Mouse (Mus musculus) thymus, adult 2 months (tissue): ENCODE data around the gene Gpd1l. TPM values are rescaled to one million over a fixed set of nuclear protein-coding genes. Genes with fewer than 3 reads are reported as not detected.
A peak's percentile ranks its signal among the peaks of the same experiment; 100 is the strongest.

Source experiments
- DNase-seq: peaks from one replicate; pipeline ENCODE4 v3.0.0; 2021
- H3K27ac ChIP-seq: fragments of 200-500 bp; 2 replicates; pipeline ENCODE4 v1.5.1; 2012; ENCODE audit warnings: low read length, control low read depth; ENCODE audit not compliant: control insufficient read depth, insufficient read depth
- H3K27me3 ChIP-seq: fragments of 200-500 bp; 2 replicates; pipeline ENCODE4 v1.6.1; 2012; ENCODE audit warnings: mild to moderate bottlenecking, low read length, moderate library complexity, mixed read lengths; ENCODE audit not compliant: control insufficient read depth, insufficient read depth
- H3K36me3 ChIP-seq: fragments of 200-500 bp; 2 replicates; pipeline ENCODE4 v1.6.1; 2012; ENCODE audit warnings: mild to moderate bottlenecking, low read length, moderate library complexity; ENCODE audit not compliant: control insufficient read depth, insufficient read depth
- H3K4me1 ChIP-seq: fragments of 200-500 bp; replicated peaks from 2 replicates; pipeline ENCODE4 v1.6.1; 2012; ENCODE audit warnings: low read length; ENCODE audit not compliant: control insufficient read depth, insufficient read depth
- H3K4me3 ChIP-seq: fragments of 200-500 bp; 2 replicates; pipeline ENCODE4 v1.5.1; 2012; ENCODE audit warnings: mild to moderate bottlenecking, low read length, control low read depth, moderate library complexity; ENCODE audit not compliant: control insufficient read depth, insufficient read depth
- CTCF ChIP-seq: fragments of 200-500 bp; IDR thresholded peaks from 2 replicates; pipeline ENCODE4 v1.5.1; 2012; ENCODE audit warnings: mild to moderate bottlenecking, control low read depth, low read length, moderate library complexity, borderline replicate concordance; ENCODE audit not compliant: control insufficient read depth, poor library complexity, insufficient read depth; ENCODE audit errors: extremely low read depth
- POLR2A ChIP-seq: fragments of 200-500 bp; IDR thresholded peaks from 2 replicates; pipeline ENCODE4 v1.6.1; 2012; ENCODE audit warnings: mild to moderate bottlenecking, low read length, control low read depth, moderate library complexity; ENCODE audit not compliant: control insufficient read depth, poor library complexity, insufficient read depth; ENCODE audit errors: extremely low read depth
- WGBS: fragments of 180-500 bp; shearing (Covaris S2); methylation state at CpG from one replicate; pipeline ENCODE4 v1.1.7; 2018; 5-methylcytosine and 5-hydroxymethylcytosine counted together
- polyA plus RNA-seq: library from polyadenylated mRNA; depleted of rRNA; stranded (reverse); fragments of >200 nt; gene quantifications from 2 replicates; pipeline ENCODE4 v1.2.3, GENCODE M21; 2012

Gpd1l gene
- polyA plus RNA-seq, 1 experiment, result 22.0 TPM

DNA sequence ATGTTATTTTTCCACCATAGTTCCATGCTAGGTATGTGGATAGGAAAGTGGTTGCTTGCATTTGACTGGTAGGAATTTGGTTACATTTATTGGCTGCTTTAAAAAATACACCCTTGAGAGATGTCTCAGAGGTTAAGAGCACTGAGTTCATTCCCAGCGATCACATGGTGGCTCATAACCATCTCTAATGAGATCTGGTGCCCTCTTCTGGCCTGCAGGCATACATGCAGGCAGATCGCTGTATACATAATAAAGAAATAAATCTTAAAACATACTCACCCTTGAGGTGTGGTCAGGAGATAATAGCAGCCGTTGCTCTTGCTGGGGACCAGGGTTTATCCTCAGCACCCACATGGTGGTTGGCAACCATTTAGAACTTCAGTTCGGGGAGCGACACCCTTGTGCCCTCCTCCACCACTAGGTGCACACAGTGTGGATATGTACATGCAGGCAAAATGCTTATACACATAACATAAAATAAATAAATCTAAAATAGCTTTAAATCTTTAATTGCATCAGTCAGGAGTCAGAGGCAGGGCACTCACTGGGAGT lies 44.9 kb downstream of the Gpd1l start:
- no peaks in the 10 kb centered on the region for H3K36me3 ChIP-seq
- 97% methylated on average over 5 of the region's 5 CpGs for WGBS
- TF ChIP-seq POLR2A (no peak), CTCF (no peak)
- no peak for DNase-seq
- H3K27ac ChIP-seq, result no peak overlapping the region
- no peak overlapping the region for H3K4me3 ChIP-seq
- no peaks in the 10 kb centered on the region for H3K27me3 ChIP-seq
- no peaks in the 10 kb centered on the region for H3K4me1 ChIP-seq

DNA sequence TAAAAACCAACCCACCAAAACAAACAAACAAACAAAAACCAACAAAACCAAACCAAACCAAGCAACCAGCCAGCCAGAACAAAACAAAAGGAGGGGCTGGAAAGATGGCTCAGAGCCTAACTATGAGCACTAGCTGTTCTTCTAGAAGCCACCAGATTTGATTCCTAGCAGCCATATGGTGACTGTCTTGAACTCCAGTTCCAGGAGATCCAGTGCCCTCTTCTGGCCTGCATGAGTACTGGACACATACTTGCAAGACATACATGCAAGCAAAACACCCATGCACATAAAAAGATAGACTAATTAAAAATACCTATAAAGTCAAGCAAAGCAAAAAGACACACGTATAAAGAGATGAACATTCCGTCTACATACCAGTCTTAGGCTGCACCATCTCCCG lies 46.1 kb downstream of the Gpd1l start:
- no peak overlapping the region for H3K4me3 ChIP-seq
- H3K4me1 ChIP-seq, result no peaks in the 10 kb centered on the region
- H3K27me3 ChIP-seq, result no peaks in the 10 kb centered on the region
- H3K27ac ChIP-seq, result no peak overlapping the region
- WGBS, result 98% methylated on average over 3 of the region's 3 CpGs
- no peaks in the 10 kb centered on the region for H3K36me3 ChIP-seq
- TF ChIP-seq POLR2A, result no peak
- TF ChIP-seq CTCF, result no peak
- peak; percentile 37 for DNase-seq

DNA sequence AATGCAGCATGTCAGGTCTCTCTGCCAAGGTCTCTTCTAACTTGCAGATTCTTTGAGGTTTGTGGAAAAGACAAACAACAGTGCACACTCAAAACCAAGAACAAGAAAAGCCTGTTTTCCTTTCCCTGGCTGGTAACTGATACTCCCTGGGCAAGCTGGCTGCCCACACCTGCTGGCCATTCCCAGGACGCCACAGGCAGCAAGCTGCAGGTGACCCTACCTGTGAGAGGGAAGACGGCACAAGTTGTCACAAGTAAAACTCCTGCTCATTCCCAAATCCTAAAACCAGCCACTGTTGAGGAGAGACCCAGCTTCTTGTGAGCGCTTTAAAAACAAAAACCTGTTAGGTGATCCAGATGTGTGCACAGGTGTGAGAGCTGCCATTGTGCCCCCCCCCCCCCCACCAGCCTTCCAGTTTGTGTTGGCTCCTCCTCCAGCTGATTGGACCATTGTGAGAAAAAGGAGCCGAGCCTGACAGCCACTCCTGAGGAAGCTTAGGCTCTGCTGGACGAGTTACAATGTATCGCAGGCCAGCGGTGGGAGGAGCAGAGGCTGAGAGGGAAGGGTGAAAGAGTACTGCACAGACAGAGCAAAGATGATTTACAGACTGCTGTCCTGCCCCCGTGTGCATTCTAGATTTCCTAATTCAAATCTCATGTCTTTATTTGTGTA lies 47.7 kb downstream of the Gpd1l start:
- no peaks in the 10 kb centered on the region for H3K27me3 ChIP-seq
- no peaks in the 10 kb centered on the region for H3K36me3 ChIP-seq
- no peak overlapping the region for H3K27ac ChIP-seq
- H3K4me3 ChIP-seq, result no peak overlapping the region
- no peak for DNase-seq
- no peaks in the 10 kb centered on the region for H3K4me1 ChIP-seq
- TF ChIP-seq CTCF (no peak), POLR2A (no peak)
- WGBS, result 85% methylated on average over 8 of the region's 8 CpGs

DNA sequence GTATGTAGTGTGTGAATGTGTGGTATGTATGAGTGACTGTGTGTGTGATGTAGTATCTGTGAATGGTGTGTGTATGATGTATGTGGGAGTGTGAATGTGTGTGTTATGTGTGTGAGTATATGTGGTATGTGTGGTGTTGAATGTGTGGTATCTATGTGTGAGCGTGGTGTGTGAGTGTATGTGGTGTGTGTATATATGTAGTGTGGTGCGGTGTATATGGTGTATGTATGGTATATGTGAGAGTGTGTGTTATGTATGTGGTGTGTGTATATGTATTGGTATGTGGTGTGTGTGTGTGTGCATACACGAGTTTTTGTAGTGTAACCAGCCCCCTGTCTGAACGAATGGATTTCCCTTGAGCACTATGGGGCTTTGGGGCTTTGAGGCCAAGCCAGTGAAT lies 48.2 kb downstream of the Gpd1l start:
- H3K36me3 ChIP-seq, result no peaks in the 10 kb centered on the region
- H3K4me1 ChIP-seq, result no peaks in the 10 kb centered on the region
- TF ChIP-seq CTCF, result no peak
- no peak for TF ChIP-seq POLR2A
- H3K27me3 ChIP-seq, result no peaks in the 10 kb centered on the region
- no peak overlapping the region for H3K27ac ChIP-seq
- H3K4me3 ChIP-seq, result no peak overlapping the region
- 90% methylated on average over 4 of the region's 4 CpGs for WGBS
- DNase-seq, result no peak

DNA sequence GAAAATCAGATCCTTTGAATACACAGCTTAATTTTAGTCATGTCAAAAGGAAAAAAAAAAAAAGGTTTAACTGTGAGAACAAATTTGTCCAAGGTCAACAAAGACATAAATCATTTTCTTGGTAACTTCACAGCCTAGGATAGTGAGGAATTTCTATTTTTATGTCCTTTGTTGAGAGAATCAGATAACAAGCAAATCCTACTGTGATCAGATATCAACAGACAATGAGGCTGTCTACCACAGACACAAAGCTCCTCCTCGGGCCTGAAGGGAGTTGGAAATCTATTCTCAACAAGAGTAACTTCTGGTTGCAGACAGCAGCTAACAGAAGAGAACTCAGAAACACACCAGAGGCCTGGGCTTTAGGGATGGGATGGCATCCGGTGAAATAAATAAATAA lies 51.8 kb downstream of the Gpd1l start:
- no peak for DNase-seq
- no peak for TF ChIP-seq POLR2A
- no peak for TF ChIP-seq CTCF
- H3K36me3 ChIP-seq, result no peaks in the 10 kb centered on the region
- H3K27me3 ChIP-seq, result no peaks in the 10 kb centered on the region
- H3K27ac ChIP-seq, result no peak overlapping the region
- H3K4me3 ChIP-seq, result no peak overlapping the region
- WGBS, result 79% methylated on average over 2 of the region's 2 CpGs
- no peaks in the 10 kb centered on the region for H3K4me1 ChIP-seq

DNA sequence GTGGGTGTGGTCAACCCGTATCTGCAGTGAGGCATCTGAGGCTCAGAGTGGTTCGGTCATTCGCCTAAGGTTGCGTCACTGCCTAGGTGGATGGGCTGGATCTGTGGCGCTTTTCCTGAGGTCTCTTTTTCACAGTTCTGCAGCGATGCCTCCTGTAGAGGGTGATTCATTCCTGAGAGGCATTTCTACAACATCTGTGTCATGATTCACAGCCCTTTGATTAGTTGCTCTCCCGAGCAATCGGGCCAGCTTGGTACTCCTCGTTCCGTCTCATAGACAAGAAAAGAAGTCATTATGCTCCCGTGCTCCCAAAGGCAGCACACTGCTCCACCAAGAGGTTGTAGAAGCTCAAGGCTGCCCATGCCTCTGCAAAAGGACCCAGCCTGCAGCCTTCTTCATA lies 78.5 kb downstream of the Gpd1l start:
- WGBS, result 76% methylated on average over 11 of the region's 11 CpGs
- Histone ChIP-seq H3K4me1 (no peaks in the 10 kb centered on the region), H3K27ac (no peak overlapping the region), H3K36me3 (no peaks in the 10 kb centered on the region), H3K4me3 (no peak overlapping the region), H3K27me3 (no peaks in the 10 kb centered on the region)
- no peak for DNase-seq
- TF ChIP-seq POLR2A (no peak), CTCF (no peak)
